Mouse (Mus musculus) layer of hippocampus, adult 6 months (tissue): Measurements from ENCODE around the gene Fam78a. TPM values are rescaled to one million over a fixed set of nuclear protein-coding genes. Genes with fewer than 3 reads are reported as not detected.

Experiments used
- long read RNA-seq, 2 experiments: library from polyadenylated mRNA; unstranded; transcript quantifications; one replicate each; pipeline ENCODE4 v2.0.0; 2019 to 2020
- microRNA-seq: library from miRNA; unstranded; fragments of <30 nt; microRNA quantifications from one replicate; pipeline ENCODE4 v1.2.0, GENCODE M21; 2020
- polyA plus RNA-seq: library from polyadenylated mRNA; unstranded; fragments of <200 nt; fragmentation: Nextera tagmentation; gene quantifications from 2 replicates; pipeline ENCODE4 v1.2.3, GENCODE M21; 2021

The Fam78a gene
- 0.53 and 0.94 TPM in 2 replicates for polyA plus RNA-seq
- long read RNA-seq, experiment 1, full-length matches to known transcripts: 1 of 2 reads
- long read RNA-seq, experiment 1, partial matches to known transcripts: 1 of 2 reads
- long read RNA-seq, experiment 1, other reads (novel, unspliced or antisense): 0 of 2 reads
- long read RNA-seq, experiment 2, full-length matches to known transcripts: 1 of 5 reads
- long read RNA-seq, experiment 2, partial matches to known transcripts: 0 of 5 reads
- long read RNA-seq, experiment 2, other reads (novel, unspliced or antisense): 4 of 5 reads

DNA sequence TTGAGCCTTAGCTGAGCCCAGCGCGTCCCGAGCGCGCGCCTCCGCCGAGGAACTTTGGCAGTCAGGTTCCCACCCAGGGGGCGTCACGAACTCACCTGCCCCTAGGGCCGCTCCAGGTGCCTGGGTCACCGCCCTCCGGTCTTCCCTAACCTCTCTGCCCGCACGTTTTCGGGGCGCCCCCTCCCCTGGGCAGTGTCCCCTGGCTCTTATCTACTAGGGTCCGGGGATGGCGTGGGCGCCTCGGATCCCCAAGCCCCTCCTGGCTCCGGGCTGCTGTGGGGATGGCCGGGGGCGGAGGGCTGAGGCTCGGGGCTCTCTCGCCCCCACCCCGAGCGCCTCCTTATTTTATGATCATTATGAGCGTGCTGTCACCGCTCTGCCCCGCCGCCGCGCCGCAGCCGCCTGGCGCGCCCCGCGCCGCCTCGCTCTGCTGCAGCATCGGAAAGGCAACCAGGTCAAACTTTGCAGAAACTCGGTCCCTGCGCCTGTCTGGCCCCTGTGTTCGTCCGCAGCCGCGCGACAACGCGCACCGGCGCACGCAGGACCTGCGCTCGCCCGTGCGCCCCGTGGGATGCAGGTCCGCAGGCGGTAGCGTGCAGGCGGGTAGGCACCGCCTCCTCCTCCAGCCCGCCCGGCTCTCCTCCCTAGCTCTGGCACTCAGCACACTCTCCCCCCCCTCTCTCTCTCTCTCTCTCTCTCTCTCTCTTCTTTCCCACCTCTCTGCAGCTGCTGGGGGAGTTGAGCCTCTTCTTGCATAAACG, at the start of gene Fam78a:
Gene Fam78a (minus strand): TSS at position 747 of the 761 bp plus-strand sequence.

DNA sequence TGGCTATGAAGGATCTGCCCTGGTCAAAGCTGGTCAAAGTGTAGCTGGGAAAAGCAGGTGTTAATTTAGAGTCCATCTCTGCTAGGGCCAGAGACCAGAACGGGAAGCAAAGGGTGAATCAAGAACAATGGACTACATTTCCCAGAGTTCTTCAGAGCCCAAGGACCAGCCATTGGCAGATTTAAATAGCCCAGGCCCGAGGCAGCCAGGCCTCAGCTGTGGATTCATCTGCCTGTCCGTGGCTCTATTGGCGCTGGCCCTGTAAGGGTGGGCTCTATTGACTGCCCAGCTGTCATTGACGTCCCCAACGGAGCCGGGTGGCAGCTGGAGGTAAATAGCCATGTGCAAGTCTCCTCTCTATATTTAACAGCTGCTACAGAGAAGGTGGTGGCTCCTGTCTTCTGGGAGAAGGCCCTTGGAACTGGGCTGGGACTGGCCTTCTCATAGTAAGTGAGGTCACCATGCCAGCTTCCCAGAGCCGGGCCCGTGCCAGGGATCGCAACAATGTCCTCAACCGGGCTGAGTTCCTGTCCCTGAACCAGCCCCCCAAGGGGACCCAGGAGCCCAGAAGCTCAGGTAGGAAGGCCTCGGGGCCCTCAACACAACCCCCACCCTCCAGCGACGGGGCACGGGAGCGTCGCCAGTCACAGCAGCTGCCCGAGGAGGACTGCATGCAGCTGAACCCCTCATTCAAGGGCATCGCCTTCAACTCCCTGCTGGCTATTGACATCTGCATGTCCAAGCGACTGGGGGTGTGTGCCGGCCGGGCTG, 10.9 kb upstream of the Fam78a start, which contains the start of gene Plpp7:
Gene Plpp7 (plus strand): TSS at position 178 of the 771 bp plus-strand sequence.

Small RNAs within 50 kb of the gene (microRNA-seq; reads per million reads assigned to microRNA genes)
- 7.9 reads per million, percentile 28 among the genes with 10 or more reads in this experiment for gene Mir7674

Other genes with a start within 250 kb of the Fam78a start
- 38.5 and 40.3 TPM in 2 replicates for gene Fibcd1, start 238.9 kb downstream of the Fam78a start, polyA plus RNA-seq
- gene Lamc3, start 197.6 kb downstream of the Fam78a start, polyA plus RNA-seq: 0.39 and 0.44 TPM in 2 replicates
- 11.9 and 13.4 TPM in 2 replicates for gene Aif1l, start 134.7 kb downstream of the Fam78a start, polyA plus RNA-seq
- 32.8 and 43.1 TPM in 2 replicates for gene Nup214, start 110.4 kb downstream of the Fam78a start, polyA plus RNA-seq
- gene Plpp7, start 10.7 kb upstream of the Fam78a start, polyA plus RNA-seq: 36.7 and 39.3 TPM in 2 replicates
- gene Prrc2b, start 66.2 kb upstream of the Fam78a start, polyA plus RNA-seq: 42.2 and 47.4 TPM in 2 replicates
- 10.2 and 11.4 TPM in 2 replicates for gene Pomt1, start 151.7 kb upstream of the Fam78a start, polyA plus RNA-seq
- 33.5 and 35.6 TPM in 2 replicates for gene Uck1, start 175.3 kb upstream of the Fam78a start, polyA plus RNA-seq
- gene Golga2, start 202.5 kb upstream of the Fam78a start, polyA plus RNA-seq: 17.8 and 22.2 TPM in 2 replicates
- gene Swi5, start 203.2 kb upstream of the Fam78a start, polyA plus RNA-seq: 131 and 165 TPM in 2 replicates